Mouse (Mus musculus) forebrain, embryonic 15.5 days (tissue): ENCODE measurements around the gene B3galt5. TPM values are rescaled to one million over a fixed set of nuclear protein-coding genes. Genes with fewer than 3 reads are reported as not detected.
A peak's percentile ranks its signal among the peaks of the same experiment; 100 is the strongest.

Source experiments
- ATAC-seq: fragments of 200-750 bp; cut with Nextera tagmentation; replicated peaks from 2 replicates; pipeline ENCODE4 v1.8.0; 2017; ENCODE audit warnings: mild to moderate bottlenecking, moderate TSS enrichment, moderate library complexity
- H3K27ac ChIP-seq: fragments of 300-500 bp; sonication (generic); replicated peaks from 2 replicates; pipeline ENCODE4 v1.5.1; 2015; ENCODE audit warnings: mild to moderate bottlenecking, inconsistent platforms
- H3K27me3 ChIP-seq: fragments of 300-500 bp; sonication (generic); 2 replicates; pipeline ENCODE4 v1.6.1; 2015; ENCODE audit warnings: inconsistent platforms
- H3K36me3 ChIP-seq: fragments of 300-500 bp; sonication (generic); 2 replicates; pipeline ENCODE4 v1.6.1; 2015; ENCODE audit warnings: mild to moderate bottlenecking, inconsistent platforms
- H3K4me1 ChIP-seq: fragments of 300-500 bp; sonication (generic); 2 replicates; pipeline ENCODE4 v1.6.1; 2015; ENCODE audit warnings: inconsistent platforms
- H3K4me2 ChIP-seq: fragments of 300-500 bp; sonication (generic); replicated peaks from 2 replicates; pipeline ENCODE4 v1.6.1; 2015; ENCODE audit warnings: mild to moderate bottlenecking, inconsistent platforms
- H3K4me3 ChIP-seq: fragments of 300-500 bp; sonication (generic); 2 replicates; pipeline ENCODE4 v1.5.1; 2015; ENCODE audit warnings: mild to moderate bottlenecking, inconsistent platforms
- H3K9ac ChIP-seq: fragments of 300-500 bp; sonication (generic); replicated peaks from 2 replicates; pipeline ENCODE4 v1.6.1; 2015; ENCODE audit warnings: mild to moderate bottlenecking, inconsistent platforms
- H3K9me3 ChIP-seq: fragments of 300-500 bp; sonication (generic); 2 replicates; pipeline ENCODE4 v1.6.1; 2016; ENCODE audit warnings: inconsistent platforms
- WGBS: fragments of 180-500 bp; shearing (Covaris S2); methylation state at CpG from one replicate; pipeline ENCODE4 v1.1.7; 2015; ENCODE audit warnings: mixed read lengths; 5-methylcytosine and 5-hydroxymethylcytosine counted together
- polyA plus RNA-seq: library from polyadenylated mRNA; unstranded; fragments of >200 nt; fragmentation: Nextera tagmentation; extraction: Ambion mirVana; gene quantifications from 2 replicates; pipeline ENCODE4 v1.2.1, GENCODE M21; 2015

B3galt5 gene
- polyA plus RNA-seq, 1 experiment from 2014 or later, result 1.6 TPM

DNA sequence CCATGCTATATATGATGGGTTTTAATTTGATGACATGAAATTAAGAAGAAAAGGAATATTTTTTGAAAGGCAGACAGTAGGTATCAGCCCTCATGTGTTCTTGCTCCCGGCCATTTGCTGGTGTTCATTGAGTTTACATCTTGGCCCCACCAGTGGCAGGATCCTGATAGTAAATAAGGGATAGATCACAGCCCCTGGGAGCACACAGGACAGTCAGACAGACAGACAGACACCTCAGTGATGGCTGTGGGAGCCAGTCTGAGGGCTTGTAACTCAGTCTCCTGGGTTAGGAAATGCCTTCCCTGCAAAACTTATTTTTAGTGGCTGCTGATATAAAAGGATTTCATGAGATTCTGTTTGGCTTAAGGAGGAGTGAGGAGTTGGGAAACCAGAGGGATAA lies 13.1 kb upstream of the B3galt5 start:
- Histone ChIP-seq H3K36me3 (no peaks in the 10 kb centered on the region), H3K4me2 (no peak overlapping the region), H3K4me1 (no peaks in the 10 kb centered on the region), H3K27me3 (no peaks in the 10 kb centered on the region), H3K4me3 (no peak overlapping the region), H3K9ac (no peak overlapping the region), H3K9me3 (no peaks in the 10 kb centered on the region), H3K27ac (no peak overlapping the region)
- no peak for ATAC-seq
- 84% methylated on average over 1 of the region's 1 CpGs for WGBS

- 71% methylated on average over 13 of the region's 13 CpGs for WGBS
- Histone ChIP-seq H3K9me3 (no peaks in the 10 kb centered on the region), H3K36me3 (no peaks in the 10 kb centered on the region), H3K27ac (no peak overlapping the region), H3K27me3 (no peaks in the 10 kb centered on the region), H3K4me3 (no peak overlapping the region), H3K9ac (no peak overlapping the region), H3K4me1 (0 out of 2 replicates have a peak, but pooled peaks cover 2% of the 10 kb centered on the region), H3K4me2 (no peak overlapping the region)
- ATAC-seq, result no peak
Observed at GRCm38 (mm10) chr16:96228438-96228837, 7.2 kb upstream of the B3galt5 start.

DNA sequence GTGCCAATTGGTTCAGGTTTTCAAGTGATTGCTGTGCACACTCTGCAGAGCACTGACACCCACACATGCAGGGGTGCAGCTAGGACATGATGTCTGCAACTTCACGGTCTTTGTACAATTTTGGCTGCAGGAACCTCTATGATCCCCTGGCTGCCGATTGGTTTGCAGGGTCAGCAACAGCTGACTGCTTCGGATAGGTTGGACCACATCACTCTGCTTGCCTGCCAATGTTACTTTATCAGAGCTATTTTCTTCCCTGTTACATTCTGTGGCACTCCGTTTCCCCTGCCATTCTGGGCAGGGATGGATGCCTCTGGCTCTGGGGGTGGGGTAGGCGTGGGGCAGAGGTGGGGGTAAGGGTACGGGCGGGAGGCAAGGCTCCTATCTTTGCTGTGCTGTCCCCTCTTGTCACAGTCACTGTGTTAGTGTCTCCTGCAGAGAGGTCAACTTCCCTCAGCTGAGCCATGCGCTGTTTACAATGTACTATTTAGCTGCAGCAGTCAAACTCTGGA lies 6.5 kb upstream of the B3galt5 start:
- H3K36me3 ChIP-seq, result no peaks in the 10 kb centered on the region
- no peak overlapping the region for H3K9ac ChIP-seq
- H3K4me2 ChIP-seq, result no peak overlapping the region
- H3K4me3 ChIP-seq, result no peak overlapping the region
- H3K4me1 ChIP-seq, result 0 out of 2 replicates have a peak, but pooled peaks cover 2% of the 10 kb centered on the region
- H3K9me3 ChIP-seq, result no peaks in the 10 kb centered on the region
- WGBS, result 57% methylated on average over 8 of the region's 8 CpGs
- no peak; the same call in 1 of the 2 replicates for ATAC-seq
- no peaks in the 10 kb centered on the region for H3K27me3 ChIP-seq
- H3K27ac ChIP-seq, result no peak overlapping the region

DNA sequence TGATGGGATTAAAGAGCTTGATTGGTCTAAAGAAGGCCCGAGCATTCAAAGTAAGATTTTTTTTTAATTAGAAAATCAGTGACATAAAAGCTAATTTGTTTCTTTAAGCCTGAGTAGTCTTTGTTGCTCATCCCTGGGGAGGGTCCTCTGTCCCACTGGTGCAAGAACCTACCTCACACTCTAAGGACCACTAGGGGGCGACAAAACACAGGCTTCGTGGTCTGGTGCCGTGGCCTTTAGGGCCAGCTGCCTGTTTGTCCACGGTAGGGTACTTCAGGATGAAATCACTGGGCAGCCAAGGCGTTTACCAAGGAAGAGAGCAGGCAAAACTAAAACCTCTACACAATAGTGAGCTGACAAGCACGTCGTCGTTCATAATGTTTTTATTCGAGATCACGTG lies 5.2 kb upstream of the B3galt5 start:
- Histone ChIP-seq H3K9ac (0 out of 2 replicates have a peak overlapping the region, but pooled peaks have one; percentile 22), H3K27ac (no peak overlapping the region), H3K27me3 (no peaks in the 10 kb centered on the region), H3K36me3 (no peaks in the 10 kb centered on the region), H3K4me2 (no peak overlapping the region), H3K4me1 (0 out of 2 replicates have a peak, but pooled peaks cover 4% of the 10 kb centered on the region), H3K9me3 (no peaks in the 10 kb centered on the region), H3K4me3 (no peak overlapping the region)
- 25% methylated on average over 11 of the region's 11 CpGs for WGBS
- peak; percentile 73 for ATAC-seq

DNA sequence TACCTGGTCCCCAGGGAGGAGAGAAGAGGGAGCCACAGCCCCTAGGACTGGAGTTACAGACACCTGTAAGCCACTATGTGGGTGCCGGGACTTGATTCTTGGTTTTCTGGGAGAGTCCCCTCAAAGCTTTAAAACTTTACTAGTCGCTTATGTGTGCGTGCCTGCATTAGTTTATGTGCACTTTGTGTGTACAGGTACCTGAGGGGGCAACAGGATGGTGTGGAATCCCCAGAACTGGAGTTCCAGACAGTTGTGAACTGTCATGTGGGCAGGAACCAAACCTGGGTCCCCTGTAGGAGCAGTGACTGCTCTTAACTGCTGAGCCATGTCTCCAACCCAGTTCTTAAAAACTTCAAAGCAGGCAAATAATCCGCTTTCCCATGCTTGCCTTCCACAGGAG lies 4.3 kb upstream of the B3galt5 start:
- no peaks in the 10 kb centered on the region for H3K36me3 ChIP-seq
- no peak overlapping the region for H3K4me2 ChIP-seq
- no peak overlapping the region for H3K9ac ChIP-seq
- no peak overlapping the region for H3K4me3 ChIP-seq
- H3K27ac ChIP-seq, result no peak overlapping the region
- H3K4me1 ChIP-seq, result 0 out of 2 replicates have a peak, but pooled peaks cover 8% of the 10 kb centered on the region
- 95% methylated on average over 4 of the region's 4 CpGs for WGBS
- no peak for ATAC-seq
- no peaks in the 10 kb centered on the region for H3K9me3 ChIP-seq
- no peaks in the 10 kb centered on the region for H3K27me3 ChIP-seq

GRCm38 (mm10) chr16:96231974-96232373 lies 3.6 kb upstream of the B3galt5 start:
- 0 out of 2 replicates have a peak, but pooled peaks cover 8% of the 10 kb centered on the region for H3K4me1 ChIP-seq
- 87% methylated on average over 8 of the region's 8 CpGs for WGBS
- H3K4me3 ChIP-seq, result no peak overlapping the region
- no peak overlapping the region for H3K27ac ChIP-seq
- H3K9ac ChIP-seq, result no peak overlapping the region
- H3K27me3 ChIP-seq, result no peaks in the 10 kb centered on the region
- H3K36me3 ChIP-seq, result no peaks in the 10 kb centered on the region
- H3K9me3 ChIP-seq, result no peaks in the 10 kb centered on the region
- H3K4me2 ChIP-seq, result no peak overlapping the region
- ATAC-seq, result no peak

GRCm38 (mm10) chr16:96233996-96234395 lies 1.6 kb upstream of the B3galt5 start:
- no peak for ATAC-seq
- WGBS, result 93% methylated on average over 8 of the region's 8 CpGs

DNA sequence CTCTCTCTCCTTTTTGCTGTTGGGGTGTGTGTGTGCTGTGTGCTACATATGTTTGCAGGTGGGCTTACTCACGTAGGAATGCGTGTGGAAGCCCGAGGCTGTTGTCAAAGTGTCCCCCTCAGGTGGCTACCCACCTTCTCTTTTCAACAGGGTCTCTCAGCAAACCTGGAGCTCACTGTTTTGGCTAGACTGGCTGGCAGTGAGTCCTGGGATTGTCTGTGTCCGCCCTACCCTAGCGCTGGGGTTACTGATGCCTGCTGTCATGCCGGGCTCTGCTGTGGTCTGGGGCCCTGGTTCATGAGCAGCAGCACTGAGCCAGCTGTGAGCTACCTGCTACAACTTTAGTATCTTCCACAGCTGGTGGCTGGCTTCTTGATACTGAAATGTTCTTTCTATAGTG lies 8.9 kb downstream of the B3galt5 start:
- Histone ChIP-seq H3K4me2 (no peak overlapping the region), H3K4me1 (0 out of 2 replicates have a peak, but pooled peaks cover 2% of the 10 kb centered on the region), H3K9me3 (0 out of 2 replicates have a peak, but pooled peaks cover 4% of the 10 kb centered on the region), H3K27me3 (no peaks in the 10 kb centered on the region), H3K36me3 (no peaks in the 10 kb centered on the region), H3K9ac (no peak overlapping the region), H3K4me3 (no peak overlapping the region), H3K27ac (no peak overlapping the region)
- whole genome bisulfite sequencing, result 80% methylated on average over 6 of the region's 6 CpGs
- ATAC-seq, result no peak

More at GRCm38 (mm10) chr16:96233996-96234395, 1.6 kb upstream of the B3galt5 start:
- no peaks in the 10 kb centered on the region for H3K36me3 ChIP-seq
- no peak overlapping the region for H3K4me2 ChIP-seq
- no peak overlapping the region for H3K4me3 ChIP-seq
- H3K27me3 ChIP-seq, result no peaks in the 10 kb centered on the region
- H3K27ac ChIP-seq, result no peak overlapping the region
- 0 out of 2 replicates have a peak, but pooled peaks cover 8% of the 10 kb centered on the region for H3K4me1 ChIP-seq
- H3K9me3 ChIP-seq, result no peaks in the 10 kb centered on the region
- H3K9ac ChIP-seq, result no peak overlapping the region

DNA sequence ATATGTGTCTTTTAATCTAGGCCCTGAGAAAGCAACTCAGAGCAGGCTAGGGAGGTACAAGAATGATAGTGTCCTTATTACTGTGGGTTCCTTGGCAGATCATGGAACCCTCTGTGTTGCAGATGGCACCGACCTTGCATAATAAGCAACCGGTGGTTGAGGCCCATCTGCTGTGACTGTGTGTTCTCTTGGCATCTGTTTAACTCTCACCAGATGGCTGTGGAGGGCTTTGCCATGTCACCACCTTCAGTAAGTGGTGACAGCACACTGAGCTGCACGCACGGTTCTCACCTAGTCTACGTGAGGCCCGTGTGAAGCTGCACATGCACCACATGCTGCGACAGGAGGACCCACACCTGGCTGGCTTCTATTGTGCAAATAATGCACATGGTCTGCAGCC lies 14.0 kb downstream of the B3galt5 start:
- H3K9me3 ChIP-seq, result 0 out of 2 replicates have a peak, but pooled peaks cover 4% of the 10 kb centered on the region
- no peak overlapping the region for H3K9ac ChIP-seq
- peaks cover 7% of the 10 kb centered on the region for H3K4me1 ChIP-seq
- ATAC-seq, result peak; percentile 95
- no peak overlapping the region for H3K4me3 ChIP-seq
- WGBS, result 57% methylated on average over 7 of the region's 7 CpGs
- peak overlapping the region; percentile 11; the same call in 1 of the 2 replicates for H3K27ac ChIP-seq
- H3K4me2 ChIP-seq, result no peak overlapping the region
- H3K27me3 ChIP-seq, result no peaks in the 10 kb centered on the region
- no peaks in the 10 kb centered on the region for H3K36me3 ChIP-seq

DNA sequence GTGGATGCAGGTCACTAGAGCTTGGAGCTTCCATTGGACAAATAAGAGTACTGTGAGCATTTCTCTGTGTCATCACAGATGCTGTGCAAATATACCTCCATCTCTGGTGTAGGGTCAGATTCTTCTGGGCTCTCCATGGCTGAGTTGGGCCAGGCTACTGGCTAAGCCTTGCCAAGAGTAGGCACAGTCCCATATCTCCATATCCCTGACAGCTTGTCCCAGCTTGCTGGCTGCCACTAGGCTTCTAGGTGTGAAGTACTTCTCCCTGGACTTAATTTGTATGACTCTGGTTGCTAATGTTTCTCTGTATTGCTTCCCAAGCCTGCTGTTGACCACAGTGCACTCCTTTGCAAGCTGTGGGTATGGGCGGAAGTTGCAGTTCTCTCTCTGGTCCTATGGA lies 16.5 kb downstream of the B3galt5 start:
- ATAC-seq, result no peak
- no peaks in the 10 kb centered on the region for H3K27me3 ChIP-seq
- no peak overlapping the region for H3K4me2 ChIP-seq
- WGBS, result 94% methylated on average over 1 of the region's 1 CpGs
- H3K4me3 ChIP-seq, result no peak overlapping the region
- H3K36me3 ChIP-seq, result no peaks in the 10 kb centered on the region
- 0 out of 2 replicates have a peak, but pooled peaks cover 4% of the 10 kb centered on the region for H3K9me3 ChIP-seq
- no peak overlapping the region for H3K27ac ChIP-seq
- H3K4me1 ChIP-seq, result peaks cover 7% of the 10 kb centered on the region
- no peak overlapping the region for H3K9ac ChIP-seq

GRCm38 (mm10) chr16:96258429-96258828 lies 22.8 kb downstream of the B3galt5 start:
- no peak overlapping the region for H3K27ac ChIP-seq
- H3K9me3 ChIP-seq, result no peaks in the 10 kb centered on the region
- H3K9ac ChIP-seq, result no peak overlapping the region
- no peak for ATAC-seq
- H3K36me3 ChIP-seq, result no peaks in the 10 kb centered on the region
- H3K27me3 ChIP-seq, result no peaks in the 10 kb centered on the region
- H3K4me1 ChIP-seq, result no peaks in the 10 kb centered on the region
- WGBS, result 91% methylated on average over 8 of the region's 8 CpGs
- no peak overlapping the region for H3K4me2 ChIP-seq
- H3K4me3 ChIP-seq, result no peak overlapping the region

- ATAC-seq, result no peak
- no peaks in the 10 kb centered on the region for H3K9me3 ChIP-seq
- H3K9ac ChIP-seq, result no peak overlapping the region
- 89% methylated on average over 2 of the region's 2 CpGs for WGBS
- no peaks in the 10 kb centered on the region for H3K27me3 ChIP-seq
- H3K36me3 ChIP-seq, result no peaks in the 10 kb centered on the region
- no peak overlapping the region for H3K27ac ChIP-seq
- H3K4me2 ChIP-seq, result no peak overlapping the region
- no peak overlapping the region for H3K4me3 ChIP-seq
- H3K4me1 ChIP-seq, result 0 out of 2 replicates have a peak, but pooled peaks cover 3% of the 10 kb centered on the region
Observed at GRCm38 (mm10) chr16:96271736-96272135, 36.1 kb downstream of the B3galt5 start.
